Mouse (Mus musculus): ENCODE measurements around the gene Spag9.

The Spag9 gene

DNA sequence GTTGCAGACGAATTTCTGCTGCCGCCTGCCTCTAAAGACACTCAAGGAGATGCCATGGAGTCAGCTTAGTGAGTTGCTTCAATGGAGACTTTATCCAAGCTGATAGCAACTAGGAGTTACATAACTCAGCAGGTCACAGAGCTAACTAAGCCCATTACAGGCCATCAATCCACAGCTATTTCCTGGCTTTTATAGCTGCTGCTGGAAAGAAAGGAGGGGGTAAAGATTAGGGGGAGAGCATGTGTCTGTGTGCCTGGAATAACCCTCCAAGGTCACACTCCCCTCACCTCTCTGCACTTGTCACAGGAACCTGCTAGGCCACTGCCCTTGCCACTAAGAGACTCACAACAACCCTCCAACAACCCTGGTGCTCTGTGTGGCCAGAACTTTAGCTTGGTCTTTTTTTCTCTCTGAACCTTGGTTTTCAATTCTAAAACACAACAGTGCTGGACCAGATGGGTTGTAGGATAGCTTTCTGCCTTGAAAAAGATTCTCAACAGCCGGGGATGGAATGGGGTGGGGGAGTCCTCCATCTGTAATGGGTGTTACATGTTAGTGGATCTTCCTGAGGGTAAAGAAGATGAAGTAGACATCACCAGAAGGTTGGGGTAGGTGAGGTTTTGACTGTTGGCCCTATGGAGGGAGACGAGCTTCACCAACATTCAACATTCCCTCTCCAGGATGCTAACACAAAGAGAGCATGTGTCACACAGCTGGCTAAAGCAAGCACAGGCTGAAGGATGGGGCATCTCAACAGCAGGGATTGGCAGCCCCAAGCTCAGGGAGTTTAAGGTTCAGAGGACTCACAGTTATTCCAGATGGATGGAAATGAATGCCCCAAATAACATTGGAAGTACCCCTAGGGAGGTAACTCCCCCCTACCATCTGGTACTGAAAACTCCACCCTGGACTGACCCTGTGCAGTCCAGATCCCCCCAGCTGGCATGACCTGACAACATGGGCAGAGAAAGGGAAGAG is 134.5 kb downstream of the Spag9 start:
- DNase-seq (ENCODE audit: low read depth, low spot score) = no peak

DNA sequence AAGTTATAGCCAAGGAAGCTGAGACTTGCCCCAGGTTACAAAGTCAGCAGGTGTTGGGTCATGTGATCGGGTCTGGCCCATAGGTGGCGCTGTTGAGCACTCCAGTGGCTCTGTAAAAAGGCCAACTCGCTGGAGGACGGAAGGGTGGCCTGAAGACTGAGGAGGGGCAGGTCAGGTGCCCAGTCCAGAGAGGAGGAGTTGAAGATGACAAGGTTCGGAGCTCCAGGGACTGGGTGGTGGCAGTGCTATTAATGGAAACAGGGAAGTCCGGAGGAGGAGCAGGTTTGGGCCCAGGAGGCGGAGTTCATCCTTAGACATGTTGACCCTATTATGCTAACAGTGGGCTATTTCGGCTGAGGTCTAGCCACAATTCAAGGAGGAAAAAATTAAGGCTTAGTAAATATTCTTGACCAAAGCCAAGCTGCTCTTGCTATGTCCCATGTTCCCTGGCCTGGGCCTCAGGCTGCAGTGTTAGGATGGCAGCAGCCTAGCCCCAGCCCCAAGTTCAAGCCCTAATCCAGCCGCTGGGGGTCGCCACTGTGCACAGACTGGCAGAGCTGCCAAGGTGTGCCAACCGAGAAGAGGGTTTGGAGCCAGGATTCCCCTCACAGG is 137.6 kb downstream of the Spag9 start:
- DNase-seq (ENCODE audit: low read depth, low spot score) = no peak

DNA sequence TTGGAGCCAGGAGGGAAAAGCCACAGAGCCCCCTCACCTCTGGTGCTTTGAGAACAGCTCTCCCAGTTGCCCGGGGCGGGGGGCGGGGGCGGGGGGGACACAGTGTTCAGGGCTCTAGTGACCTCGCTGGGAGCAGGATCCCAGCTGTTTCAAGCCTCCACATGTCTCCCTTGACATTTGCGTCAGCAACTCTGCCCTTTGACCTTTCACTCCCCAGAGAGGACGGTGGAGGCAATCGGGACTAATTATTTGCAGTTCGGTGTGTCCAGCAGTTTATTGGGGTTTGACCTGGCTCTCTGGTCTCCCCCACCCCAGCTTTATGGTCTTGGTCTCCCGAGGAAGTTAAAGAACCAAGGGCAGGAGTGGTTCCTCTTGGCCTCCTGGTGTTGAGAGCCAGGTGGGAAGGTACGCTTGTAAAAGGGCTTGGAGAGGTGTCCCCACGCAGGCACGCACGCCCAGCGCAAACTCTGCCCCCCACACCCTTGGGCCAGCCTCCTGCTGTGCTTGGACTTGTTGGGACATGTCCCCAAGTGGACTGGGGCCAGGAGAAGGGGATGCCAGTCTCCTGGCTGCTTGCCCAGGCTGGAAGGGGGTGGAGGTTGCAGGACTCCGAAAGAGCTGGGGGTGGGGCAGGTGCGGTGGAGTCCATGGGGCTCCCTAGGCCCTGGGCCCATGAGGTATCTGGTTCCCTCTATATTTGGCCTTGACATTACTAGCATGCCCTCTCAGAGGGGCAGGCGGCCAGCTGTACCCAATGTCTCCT is 138.4 kb downstream of the Spag9 start:
- DNase-seq (ENCODE audit: low read depth, low spot score) = no peak

DNA sequence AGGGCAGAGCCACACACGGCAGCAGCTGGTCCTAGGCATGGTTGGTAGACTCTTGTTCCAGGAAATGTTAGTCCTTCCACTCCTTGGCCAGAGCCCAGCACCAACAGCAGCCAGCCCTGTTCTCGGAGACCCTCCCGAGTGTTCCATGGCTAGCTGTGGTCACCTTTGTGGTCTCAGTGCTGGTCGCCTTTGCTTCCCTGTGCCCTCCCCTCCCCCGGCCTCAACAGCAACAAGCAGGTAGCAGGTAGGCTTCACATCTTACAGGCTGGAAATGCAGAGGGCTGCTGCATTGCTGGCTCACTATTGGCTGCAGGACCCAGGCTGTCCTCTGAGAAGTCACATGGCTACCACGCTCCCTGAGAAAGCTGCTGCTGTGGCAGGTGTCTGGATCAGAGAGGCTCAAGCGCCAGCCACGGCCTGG is 139.7 kb downstream of the Spag9 start:
- no peak for DNase-seq (ENCODE audit: low read depth, low spot score)

DNA sequence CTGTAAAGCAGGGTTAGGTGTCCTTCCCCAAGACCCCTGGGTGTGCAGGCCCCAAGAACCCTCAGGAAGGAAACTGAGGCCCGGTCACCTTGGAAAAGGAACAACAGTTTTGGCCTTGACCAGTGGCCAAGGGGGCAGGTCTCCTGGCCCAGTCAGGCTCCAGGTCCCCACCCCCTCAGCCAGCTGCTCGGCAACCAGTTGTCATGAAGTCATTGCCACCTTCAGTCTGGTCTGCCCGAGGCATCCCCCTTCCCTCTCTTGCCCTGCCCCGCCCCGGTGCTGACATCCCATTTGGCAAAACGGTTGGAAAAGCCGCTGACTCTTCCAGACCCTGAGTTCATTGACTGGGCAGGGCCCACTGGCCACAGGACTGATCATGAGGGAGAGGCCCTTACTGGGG is 140.8 kb downstream of the Spag9 start:
- no peak for DNase-seq (ENCODE audit: low read depth, low spot score)

DNA sequence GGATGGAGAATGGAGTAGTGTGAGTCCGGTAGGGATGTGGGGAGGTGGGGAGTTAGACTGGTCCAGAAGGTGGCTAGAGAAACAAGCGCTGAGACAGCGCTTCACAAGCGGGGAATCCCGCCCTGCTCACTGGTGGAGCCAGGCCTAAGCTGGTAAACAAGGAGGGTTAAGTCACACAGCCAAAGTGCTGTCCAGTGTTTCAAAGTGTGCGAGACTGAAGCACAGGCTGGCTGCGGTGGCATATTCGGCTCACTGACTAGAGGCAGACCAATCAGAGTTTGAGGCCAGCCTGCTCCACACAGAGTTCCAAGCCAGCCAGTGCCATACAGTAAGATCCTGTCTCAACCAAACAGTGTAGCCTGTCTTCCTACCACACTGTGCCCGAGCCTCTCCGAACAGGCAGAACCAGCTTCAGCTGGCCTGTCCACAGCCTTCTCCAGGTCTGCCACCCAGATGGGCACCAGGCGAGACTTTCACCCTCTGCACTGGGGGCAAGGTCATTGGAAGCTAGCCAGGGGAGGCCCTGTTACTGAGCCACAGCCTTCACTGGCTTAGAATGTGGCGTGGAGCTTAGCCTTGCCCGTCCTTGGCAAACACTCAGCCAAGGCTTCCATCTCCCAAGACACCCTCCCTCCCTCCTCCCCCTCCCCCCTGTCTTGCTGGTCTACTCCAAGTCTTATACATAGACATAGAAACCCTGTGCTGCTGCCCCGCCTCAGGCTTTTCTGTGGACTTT is 141.6 kb downstream of the Spag9 start:
- no peak for DNase-seq (ENCODE audit: low read depth, low spot score)

DNA sequence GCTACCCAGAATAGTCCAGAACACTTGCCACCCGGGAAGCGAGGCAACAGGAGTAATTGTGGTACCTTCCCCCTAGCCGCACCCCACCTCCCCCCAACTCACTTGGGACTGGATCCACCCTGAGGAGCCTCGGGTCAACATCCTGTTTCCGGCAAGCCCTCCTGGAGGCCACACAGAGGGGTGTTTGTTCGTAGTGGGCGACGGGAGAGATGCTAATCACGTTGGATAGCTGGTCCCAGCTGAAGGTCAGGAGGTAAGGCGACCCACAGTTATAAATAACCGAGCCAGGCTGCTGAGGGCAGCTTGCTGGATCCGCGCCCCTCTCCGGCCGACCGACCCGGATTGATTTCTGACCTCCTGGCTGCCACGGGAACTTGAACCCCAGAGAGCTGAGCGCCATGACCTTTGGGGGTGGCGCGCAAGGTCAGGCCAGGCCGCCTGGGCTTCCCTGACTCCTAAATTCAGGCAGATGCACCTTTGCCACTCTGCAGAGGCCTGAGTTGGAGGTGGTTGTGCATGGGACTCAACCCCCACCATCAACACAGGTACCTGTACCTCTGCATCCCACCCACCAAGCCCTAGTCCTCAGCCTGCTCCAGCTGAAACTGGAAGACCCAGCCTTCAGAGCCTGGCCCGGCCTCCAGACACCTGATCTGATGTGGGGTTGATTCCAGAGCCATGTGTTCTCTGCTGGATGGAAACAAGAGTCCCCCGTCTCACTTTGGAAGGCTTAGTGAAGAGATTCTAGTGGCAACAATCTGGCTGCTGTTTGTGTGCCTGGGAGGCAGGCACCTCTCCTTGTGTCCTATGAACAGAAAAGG is 142.7 kb downstream of the Spag9 start:
- DNase-seq (ENCODE audit: low read depth, low spot score) = no peak

DNA sequence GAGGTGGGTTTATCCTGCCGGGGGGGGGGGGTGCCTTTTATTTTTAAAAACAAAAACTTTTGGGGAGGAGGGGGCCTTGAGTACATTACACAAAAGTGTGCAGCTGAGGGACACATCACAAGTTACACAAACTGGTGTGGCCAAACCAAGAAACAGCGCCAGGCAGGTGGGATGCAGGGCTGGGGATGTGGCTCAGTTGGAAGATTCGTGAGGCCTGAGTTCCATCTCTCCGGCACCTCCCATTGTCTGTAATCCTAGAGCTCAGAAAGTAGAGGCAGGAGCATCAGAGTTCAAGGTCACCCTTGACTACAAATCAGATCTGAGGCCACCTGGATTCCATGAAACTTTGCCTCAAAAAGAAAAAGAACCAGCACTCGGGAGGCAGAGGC is 143.3 kb downstream of the Spag9 start:
- no peak for DNase-seq (ENCODE audit: low read depth, low spot score)

DNA sequence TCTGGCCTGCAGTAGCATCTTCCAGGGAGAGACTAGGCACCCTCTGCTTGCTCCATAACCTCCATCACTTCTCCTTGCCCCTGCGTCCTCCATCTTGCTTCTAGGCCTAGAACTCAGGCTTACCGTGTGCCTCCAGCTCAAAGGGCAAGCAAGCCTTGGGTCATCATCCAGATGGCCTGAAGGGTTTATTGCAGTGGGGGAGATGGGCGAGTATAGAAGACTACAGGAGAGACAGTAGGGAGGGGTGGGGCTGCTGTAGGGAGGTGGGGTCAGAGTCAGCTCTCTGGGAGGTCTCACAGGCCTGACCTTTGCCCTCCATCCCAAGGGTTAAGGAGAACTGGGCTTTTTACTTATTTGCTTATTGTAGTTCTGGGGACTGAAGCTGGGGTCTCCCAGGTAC is 144.6 kb downstream of the Spag9 start:
- DNase-seq (ENCODE audit: low read depth, low spot score) = no peak

DNA sequence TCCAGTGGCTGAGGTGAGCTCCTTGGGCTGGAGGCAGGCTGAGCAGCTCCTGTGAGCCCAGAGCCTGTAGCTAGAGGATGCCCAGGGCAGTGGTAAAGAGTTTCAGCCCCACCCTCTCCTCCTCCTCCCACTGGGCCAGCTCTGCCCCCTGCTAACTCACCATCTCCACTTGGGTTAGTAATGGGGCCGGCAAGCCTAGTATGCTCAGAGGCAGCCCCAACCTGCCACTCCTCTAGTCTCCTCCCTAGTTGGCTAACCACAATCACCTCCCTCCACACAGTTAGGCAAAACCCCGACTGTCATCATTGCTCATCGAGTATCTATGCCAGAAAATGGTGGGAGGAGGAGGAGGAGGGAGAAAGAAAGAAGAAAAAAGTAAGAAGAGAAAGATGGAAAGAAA is 145.7 kb downstream of the Spag9 start:
- DNase-seq (ENCODE audit: low read depth, low spot score) = no peak

DNA sequence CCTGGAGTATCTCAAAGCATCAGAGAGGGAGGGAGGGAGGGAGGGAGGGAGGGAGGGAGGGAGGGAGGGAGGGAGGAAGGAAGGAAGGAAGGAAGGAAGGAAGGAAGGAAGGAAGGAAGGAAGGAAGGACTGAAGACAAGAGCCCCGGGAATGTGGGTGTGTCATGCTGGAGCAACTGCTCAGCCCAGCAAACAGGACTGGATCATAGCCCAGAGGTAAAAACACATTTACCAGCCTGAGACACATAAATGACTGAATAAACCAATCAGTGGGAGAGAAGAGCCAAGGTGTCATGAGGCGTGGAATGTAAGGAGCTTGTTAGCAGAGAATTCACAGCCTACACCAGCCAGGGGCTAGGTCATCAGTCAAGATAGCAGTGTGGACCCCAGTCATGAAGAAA is 147.4 kb downstream of the Spag9 start:
- DNase-seq (ENCODE audit: low read depth, low spot score) = no peak

DNA sequence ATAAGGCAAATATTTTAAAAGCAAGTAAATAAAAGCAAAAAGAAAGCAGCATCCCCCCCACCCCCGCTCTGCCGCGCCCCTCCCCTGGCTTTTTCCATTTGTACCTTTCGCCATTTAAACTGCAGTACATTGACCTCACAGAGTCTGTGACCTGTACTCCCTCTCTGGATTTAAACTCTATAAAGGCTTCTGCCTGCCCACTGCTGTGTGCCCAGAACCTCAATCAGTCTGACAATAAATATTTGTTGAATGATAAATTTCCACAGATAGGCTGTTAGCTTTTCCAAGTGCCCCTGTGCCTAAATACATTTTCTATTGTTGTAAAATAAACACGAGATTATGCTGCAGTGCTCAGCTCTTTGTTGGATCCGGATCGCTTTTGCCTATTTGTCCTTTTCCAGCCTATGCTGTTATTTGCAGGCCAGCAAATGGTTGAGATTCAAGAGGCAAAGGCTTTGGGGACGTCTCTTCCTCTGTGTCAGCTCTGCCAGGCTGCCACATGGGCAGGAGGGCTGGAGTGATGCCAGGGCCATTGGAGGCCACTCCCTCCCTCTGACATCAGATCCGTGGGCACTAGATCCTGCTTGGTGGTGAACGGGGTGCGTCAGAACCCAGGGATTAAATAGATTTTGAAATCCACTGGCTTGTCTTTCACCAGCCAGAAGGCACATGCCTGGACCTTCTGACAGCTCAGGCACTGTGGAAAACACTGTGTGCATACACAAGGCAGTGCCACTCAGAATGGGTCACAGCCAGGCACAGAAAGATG is 149.1 kb downstream of the Spag9 start:
- DNase-seq (ENCODE audit: low read depth, low spot score) = peak; percentile 82

DNA sequence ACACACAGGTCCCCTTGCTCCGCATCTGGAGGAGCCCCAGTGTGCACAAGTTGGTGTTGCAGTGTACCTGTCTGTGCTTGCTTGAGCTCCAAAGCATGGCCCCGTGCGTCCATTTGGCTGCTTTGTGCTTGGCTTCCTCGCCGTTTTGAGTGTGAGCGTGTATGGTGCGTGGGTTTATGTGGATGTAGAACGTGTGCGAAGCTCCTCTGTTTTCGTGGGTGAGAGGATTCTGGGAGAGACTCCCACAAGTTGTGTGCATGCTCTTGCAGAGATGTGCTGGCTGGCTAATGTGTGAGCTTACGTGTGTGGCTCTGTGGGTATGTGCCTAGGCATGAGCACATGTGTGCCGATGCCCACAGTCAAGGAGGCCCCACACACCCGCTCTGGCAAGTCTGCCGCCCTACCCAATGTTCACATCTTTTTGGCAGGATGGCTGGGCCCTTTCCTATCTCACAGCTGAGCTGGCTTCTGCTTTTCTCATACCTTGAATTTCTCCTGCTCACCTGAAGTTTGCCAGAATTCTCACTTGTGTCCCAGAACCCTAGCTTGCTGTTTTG is 150.2 kb downstream of the Spag9 start:
- DNase-seq (ENCODE audit: low read depth, low spot score) = no peak

DNA sequence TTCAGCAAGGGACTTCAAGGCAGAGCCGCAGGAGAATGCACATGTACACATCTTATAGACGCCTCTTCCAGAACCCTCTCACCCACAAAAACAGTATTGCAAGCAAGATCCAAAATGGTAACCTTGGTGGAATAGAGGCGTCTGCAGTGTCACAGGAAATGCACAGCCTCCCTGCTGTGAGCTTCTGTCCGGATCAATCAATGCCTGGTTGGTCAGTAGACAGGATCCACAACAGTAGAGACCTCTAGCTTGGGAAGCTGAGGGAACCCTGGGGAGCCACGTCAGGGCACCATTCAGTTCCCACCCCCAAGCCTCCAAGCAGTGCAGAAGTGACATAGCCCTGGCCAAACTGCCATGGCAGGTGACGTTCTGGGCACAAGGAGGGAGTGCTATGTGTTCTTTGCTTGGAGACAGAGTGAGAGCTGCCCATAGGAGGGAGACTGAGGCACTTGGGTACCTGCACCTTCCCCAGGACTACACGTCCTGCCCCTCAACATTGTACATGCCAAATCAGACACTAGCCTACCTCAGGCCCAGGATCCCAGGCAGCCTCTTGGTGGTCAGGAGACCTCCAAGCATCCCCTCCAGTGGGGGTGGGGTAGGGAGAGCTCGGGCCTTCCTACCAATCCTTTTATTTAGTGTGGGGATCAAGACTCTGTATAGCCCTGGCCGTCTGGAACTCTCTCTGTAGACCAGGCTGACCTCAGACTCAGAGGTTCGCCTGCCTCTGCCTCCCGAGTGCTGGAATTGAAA is 151.0 kb downstream of the Spag9 start:
- DNase-seq (ENCODE audit: low read depth, low spot score) = no peak

DNA sequence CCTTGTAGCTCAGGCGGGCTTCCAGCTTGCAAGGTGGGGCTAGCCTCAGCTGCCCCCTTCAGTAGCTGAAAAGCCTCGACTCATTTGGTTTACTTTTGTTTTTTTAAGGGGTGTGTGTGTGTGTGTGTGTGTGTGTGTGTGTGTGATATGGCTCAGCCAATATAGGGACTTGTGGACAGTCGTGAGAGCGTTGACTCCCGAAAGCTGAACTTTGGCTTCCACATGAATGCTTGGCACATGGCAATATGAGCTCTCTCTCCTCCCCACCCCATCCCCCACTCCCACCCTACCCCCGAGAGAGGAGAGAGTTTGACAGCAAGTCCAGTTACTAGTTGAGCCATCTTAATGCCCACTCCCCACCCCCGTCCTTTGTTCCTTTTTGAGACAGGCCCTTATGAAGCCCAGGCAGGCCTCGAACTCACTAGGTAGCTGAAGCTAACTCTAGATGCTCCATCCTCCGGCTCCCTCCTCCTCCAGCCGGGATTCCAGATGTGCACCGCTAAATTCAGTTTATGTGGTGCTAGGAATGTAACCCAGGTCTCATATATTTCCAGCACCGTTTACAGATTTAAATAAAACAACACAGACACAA is 152.3 kb downstream of the Spag9 start:
- DNase-seq (ENCODE audit: low read depth, low spot score) = no peak

DNA sequence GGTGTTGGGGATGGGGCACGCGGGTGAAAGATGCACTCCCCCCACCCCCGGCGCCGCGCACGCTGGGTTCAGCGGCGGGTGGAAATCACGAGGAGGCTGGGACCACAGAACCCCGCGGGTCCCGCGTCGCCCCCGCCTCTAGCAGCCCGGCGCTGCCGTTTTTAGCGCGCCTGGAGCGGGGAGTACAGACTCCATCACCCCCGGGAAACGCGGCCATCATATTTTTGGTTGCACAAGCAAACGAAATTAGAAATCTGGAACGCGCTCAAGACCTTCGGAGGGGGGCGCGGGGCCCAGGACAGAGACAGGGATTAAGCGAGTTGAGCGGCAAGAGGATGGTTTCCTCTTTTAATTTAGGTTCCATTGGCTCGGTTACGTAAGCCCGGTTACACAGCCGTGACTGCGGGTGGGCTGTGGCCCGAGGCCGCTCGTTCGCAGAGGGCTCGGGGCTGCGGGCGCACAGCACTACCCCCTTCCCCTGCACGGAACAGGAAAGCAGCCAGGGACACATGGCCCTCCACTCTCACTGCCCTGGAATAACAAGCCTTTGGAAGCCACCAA is 153.1 kb downstream of the Spag9 start:
- DNase-seq (ENCODE audit: low read depth, low spot score) = no peak

DNA sequence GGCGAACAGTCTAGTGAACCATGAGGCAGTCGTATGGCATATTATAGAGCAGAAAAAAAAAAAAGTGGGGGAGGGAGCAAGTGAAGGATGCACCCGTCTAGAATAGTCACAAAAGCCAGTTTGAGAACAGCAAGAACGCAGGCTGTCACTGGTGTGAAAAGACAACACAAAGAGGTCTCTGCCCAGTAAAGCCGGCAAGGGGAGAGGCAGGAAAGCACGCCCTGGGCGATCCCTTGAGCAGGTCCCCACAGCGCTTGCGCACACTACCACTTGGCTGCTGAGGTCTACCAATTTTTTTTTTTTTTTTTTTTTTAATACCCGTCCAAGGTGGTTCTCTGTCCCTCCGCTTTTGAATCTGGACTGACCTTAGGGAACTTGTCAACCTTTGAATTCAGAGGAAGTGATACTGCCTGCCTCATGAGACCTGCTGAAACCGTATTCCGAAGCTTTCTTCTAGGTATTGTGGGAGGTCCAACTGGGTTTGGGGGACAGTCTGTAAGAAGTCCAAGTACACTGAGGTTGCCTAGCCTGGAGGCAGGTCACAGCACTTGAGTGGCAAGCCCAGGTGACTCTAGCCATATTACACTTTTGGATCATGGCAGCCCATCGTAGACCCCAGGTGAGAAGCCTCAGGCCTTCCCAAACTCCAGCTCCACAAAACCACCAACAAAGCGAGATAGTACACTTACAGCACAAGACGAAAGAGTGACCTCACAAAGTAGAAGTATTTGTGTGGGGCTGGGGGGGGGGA is 153.8 kb downstream of the Spag9 start:
- DNase-seq (ENCODE audit: low read depth, low spot score) = no peak

Data from telencephalon, adult 2 months (tissue).